Mouse (Mus musculus): Measurements from ENCODE around the gene Mbd3.

Gene Mbd3

GRCm38 (mm10) chr10:80399191-80399972, at the start of gene Mbd3:
Gene Mbd3 (minus strand): TSS chr10:80399550.
- peak; percentile 96 to 97 for DNase-seq (ENCODE audit: low spot score in 2 of 2)

DNA sequence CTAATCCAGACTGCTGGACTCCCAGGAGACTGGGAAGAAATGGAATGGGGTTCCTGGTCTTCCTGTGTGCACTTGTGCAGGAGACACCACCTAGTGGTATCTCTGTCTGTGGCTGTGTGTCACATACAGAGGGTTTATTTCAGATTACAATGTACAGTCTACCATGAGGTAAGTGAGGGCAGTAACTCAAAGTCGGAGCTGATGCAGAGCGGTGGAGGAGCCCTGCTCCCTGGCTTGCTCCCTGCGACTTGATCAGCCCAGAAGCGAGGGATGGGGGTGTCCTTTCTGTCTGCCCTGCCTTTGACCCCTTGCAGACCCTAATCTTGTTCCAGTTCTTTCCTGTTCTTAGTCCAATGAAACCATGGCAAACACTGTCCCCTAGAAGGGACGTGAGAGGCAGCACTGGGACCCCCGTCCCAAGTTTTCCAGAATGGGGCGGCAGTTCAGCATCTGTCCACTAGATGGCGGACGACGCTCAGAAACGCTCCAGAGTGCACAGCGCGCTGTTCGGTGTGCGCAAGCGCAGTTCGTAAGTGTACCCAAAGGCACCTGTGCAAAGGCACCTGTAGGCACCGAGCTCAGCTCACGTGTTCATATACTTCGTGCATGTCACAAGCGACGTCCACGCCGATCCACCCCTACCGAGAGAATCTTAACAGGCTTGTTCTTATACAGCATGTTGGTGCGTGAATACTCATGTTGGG, 46.7 kb upstream of the Mbd3 start:
- peak; percentile 67 to 70 for DNase-seq (ENCODE audit: low spot score in 2 of 2)

DNA sequence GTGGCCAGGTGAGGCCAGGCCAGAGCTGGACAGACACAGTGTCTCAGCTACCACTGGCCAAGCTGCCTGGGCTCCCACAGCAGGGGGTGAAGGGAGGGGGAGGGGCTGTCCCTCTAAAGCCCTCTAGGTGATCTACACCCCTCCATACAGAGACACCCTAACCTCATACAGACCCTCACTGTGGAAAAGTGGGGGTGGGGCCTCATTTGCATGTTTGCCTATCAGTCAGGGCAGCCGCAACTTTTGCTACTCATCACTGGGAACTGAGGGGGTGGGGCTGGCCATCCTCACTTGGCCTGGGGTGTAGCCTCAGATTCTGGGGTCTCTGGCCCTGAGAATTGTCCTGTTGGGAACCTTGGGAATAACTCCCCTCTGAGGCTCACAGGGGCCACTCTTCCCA, 45.7 kb upstream of the Mbd3 start:
- no peak for DNase-seq (ENCODE audit: low spot score in 2 of 2)

- DNase-seq (ENCODE audit: low spot score in 2 of 2), result no peak
Observed at GRCm38 (mm10) chr10:80444339-80445045, 45.1 kb upstream of the Mbd3 start.

- DNase-seq (ENCODE audit: low spot score in 2 of 2), result no peak
Observed at GRCm38 (mm10) chr10:80443575-80444278, 44.4 kb upstream of the Mbd3 start.

- no peak for DNase-seq (ENCODE audit: low spot score in 2 of 2)
Observed at GRCm38 (mm10) chr10:80442989-80443388, 43.6 kb upstream of the Mbd3 start.

DNA sequence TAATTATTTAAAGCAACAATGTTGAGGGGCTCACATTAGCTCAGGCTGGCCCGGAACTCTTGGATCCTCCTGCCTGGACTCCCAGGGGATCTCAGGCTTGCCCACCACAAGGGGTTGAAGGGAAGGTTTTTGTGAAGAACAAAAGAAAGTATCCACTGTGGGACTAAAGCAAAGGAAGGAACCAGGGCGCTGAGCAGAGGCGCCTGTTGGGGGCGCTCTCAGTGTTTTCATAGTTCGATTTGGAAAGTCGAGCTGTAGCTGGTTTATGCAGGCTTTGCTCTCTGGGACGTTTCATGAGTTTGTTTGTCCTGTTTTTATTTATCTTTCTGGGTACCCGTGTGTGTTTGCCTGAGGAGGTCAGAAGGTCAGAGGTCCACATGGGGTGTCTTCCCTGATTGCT, 42.2 kb upstream of the Mbd3 start:
- no peak for DNase-seq (ENCODE audit: low spot score in 2 of 2)

DNA sequence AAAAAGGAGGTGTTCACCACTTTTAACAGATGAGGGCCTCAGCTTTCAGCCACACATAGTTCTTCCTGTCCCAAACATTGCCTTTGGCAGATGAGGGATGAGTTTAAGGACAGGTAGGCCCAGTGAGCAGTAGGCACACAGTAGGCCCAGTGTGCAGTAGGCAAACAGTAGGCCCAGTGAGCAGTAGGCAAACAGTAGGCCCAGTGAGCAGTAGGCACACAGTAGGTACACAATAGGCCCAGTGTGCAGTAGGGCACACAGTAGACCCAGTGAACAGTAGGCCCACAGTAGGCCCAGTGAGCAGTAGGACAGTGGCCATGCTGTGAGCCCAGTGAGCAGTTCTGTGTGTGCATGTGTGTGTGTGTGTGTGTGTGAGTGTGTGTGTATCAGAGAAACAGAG, 40.7 kb upstream of the Mbd3 start:
- no peak for DNase-seq (ENCODE audit: low spot score in 2 of 2)

- no peak for DNase-seq (ENCODE audit: low spot score in 2 of 2)
Observed at GRCm38 (mm10) chr10:80437973-80438372, 38.6 kb upstream of the Mbd3 start.

GRCm38 (mm10) chr10:80436276-80436675, 36.9 kb upstream of the Mbd3 start:
- no peak for DNase-seq (ENCODE audit: low spot score in 2 of 2)

- no peak for DNase-seq (ENCODE audit: low spot score in 2 of 2)
Observed at GRCm38 (mm10) chr10:80435764-80436163, 36.4 kb upstream of the Mbd3 start.

- DNase-seq (ENCODE audit: low spot score in 2 of 2), result no peak
Observed at GRCm38 (mm10) chr10:80434823-80435222, 35.5 kb upstream of the Mbd3 start.

GRCm38 (mm10) chr10:80434233-80434592, 34.9 kb upstream of the Mbd3 start:
- no peak for DNase-seq (ENCODE audit: low spot score in 2 of 2)

DNA sequence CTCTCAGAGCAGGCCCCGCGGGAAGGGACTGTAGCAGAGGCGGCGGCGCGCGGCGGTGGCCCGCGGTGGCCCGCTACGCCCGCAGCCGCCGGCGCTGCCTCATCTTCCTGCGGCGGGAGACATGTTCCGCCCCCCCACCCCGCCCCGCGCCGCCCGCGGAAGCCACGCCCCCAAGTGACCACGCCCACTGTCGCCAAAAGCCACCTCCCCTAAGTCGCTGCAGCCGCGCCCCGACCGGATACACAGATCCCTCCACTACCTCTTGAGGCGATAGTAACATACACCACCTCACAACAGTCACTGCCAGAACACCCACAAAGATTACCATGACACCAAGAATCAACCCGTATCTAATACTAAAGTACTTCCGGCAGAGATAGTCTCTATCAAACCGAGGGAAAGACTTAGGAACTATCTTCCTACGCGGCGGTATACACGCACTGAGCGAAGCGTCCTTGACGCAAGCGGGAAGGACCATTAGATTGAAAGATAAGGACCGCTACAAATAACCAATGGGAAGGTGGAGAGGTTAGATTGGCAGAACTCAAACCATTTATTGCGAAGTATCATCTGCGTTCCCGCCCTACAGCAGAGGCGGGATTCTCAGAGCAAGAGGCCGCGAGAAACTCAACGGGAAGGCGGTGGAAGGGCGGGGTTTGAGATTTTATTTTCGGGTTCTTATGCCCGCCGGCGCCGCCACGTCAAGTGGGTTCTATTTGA, 34.3 kb upstream of the Mbd3 start, which contains the start of gene Tcf3:
TSS of gene Tcf3 (minus strand) at position 135 of the 720 bp plus-strand sequence.
- peak; percentile 89 to 93 for DNase-seq (ENCODE audit: low spot score in 2 of 2)

- no peak for DNase-seq (ENCODE audit: low spot score in 2 of 2)
Observed at GRCm38 (mm10) chr10:80432936-80433512, 33.7 kb upstream of the Mbd3 start.

DNA sequence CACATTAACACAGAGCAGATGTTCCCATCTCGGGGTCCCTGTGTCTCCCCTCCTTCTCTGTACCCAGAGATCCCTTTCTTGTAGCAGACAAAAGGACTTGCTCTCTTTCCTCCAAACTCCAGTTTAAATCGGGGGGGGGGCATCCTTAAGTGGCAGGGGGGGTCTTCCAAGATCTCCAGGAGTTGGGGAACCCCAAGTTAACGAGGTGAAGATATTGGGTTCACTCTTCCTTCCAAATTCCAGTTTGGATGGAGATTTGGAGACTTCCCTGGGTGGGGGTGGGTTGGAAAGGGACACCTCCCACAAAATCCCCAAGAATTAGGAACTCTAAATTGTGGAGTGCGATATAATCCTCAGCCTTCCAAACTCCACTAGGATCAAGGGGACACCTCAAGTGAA, 33.0 kb upstream of the Mbd3 start:
- no peak for DNase-seq (ENCODE audit: low spot score in 2 of 2)

GRCm38 (mm10) chr10:80431570-80432386, 32.4 kb upstream of the Mbd3 start:
- DNase-seq (ENCODE audit: low spot score in 2 of 2), result no peak

DNA sequence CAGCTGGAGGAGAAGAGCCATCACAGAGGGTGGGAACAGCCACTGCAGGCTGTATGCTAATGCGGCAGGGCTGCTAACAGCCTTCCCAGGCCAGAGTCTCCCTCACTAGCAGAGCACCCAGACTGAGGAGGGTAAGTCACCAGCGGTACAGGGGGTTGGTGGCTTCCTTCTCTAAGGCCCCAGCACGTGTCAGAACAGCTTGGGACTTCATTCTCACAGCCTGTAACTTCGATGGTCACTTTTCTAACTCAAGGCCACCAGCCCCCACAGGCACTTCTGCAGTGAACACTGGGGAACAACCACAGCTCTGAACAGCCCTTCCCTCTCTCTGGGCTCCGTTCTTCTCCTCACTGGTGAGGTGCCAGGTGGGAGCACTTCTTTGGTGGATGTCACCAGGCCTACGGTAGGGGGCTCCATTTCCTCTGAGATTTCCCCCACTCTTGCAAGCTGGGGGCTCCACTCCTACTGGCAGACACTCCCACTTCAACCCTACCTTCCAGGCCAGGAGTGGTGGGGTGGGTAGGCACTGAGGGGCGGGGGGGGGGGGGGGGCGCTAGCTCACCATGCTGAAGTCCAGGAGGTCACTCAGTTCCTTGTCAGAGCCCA, 31.1 kb upstream of the Mbd3 start:
- DNase-seq (ENCODE audit: low spot score in 2 of 2), result no peak

DNA sequence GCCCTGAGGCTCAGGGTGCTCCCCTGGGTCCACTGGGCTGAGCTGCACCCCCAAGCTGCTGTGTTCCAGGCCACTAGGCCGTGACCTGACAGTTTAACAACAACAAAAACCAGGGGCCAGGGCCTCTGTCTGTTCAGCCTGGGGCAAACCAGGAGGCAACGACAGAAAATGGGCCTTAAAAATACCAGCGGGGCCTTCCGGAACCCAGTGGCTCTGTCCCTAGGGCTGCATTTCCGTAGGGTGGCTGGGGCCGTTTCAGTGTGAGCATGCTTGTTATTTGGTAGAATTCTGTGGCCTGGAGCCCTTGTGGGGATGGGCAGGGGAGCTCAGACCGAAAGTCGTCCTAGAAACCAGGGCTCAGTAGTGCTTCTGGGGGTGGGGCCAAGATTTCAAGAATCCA, 30.4 kb upstream of the Mbd3 start:
- no peak for DNase-seq (ENCODE audit: low spot score in 2 of 2)

GRCm38 (mm10) chr10:80425041-80425440, 25.7 kb upstream of the Mbd3 start:
- no peak for DNase-seq (ENCODE audit: low spot score in 2 of 2)
